Mouse (Mus musculus): ENCODE measurements around the gene Espn.

DNA sequence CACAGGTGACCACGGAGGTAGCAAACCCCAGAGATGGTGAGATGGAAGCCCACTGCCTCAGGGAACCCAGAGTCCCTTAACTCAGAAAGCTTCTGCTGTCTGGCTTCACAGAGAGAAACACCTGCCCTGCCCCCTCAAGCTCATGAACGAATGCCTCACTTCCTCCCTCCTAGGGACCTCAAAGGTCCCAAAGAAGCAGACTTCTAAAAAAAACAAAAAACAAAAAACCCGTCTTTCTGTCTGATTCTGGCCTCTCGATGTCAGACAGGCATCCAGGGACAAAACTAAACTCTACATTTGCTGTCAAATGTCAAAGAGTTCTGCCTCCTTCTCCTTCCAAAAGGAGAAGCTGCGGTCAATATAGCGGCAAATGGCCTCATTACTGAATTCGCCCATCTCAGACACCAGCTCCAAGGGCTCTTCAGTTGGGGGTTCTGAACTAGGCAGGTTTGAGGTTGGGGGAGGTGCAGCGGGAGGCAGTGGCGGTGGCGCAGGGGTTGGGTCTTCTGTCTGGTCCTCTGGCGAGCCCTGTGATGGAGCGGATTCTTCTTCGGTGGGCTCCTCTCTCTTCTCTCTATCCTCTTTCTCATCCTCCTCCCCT, 27.7 kb downstream of the Espn start:
- TF ChIP-seq TAL1 (IDR thresholded peaks at IDR 0.05; ENCODE audit: low read length) (no peak), GATA1 (IDR thresholded peaks at IDR 0.05; ENCODE audit: low read length) (no peak)

Measured in erythroblast, embryonic 14.5 days (primary cell).